Mouse (Mus musculus): ENCODE measurements around the gene Arl15.

DNA sequence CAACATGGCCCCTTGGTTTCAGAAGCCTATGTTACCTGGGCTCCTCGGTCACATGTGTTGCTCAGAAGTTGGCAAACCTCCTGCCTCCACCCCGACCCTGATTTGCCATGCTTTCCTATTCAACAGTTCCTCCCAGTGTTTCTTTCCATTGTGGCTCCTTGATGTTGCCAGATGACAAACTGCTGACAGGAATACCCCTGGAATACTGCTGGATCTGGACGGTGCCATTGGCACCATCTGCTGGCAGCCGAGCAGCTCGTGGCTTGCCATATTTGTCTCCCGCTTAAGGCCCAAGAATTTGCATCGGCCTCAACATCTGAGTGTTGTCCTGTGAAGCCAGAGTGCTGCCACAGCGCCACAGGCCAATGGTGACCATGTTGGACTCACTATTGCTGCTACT lies 348.5 kb downstream of the Arl15 start:
- TF ChIP-seq CTCF (IDR thresholded peaks at IDR 0.05) = no peak
- no peak for TF ChIP-seq EP300 (IDR thresholded peaks at IDR 0.05)
